Mouse (Mus musculus): ENCODE measurements around the gene Spata5. TPM values are rescaled to one million over a fixed set of nuclear protein-coding genes. Genes with fewer than 3 reads are reported as not detected.

The Spata5 gene
- total and polyA plus RNA-seq, 2 experiments, result 1.1 to 8.7 TPM

DNA sequence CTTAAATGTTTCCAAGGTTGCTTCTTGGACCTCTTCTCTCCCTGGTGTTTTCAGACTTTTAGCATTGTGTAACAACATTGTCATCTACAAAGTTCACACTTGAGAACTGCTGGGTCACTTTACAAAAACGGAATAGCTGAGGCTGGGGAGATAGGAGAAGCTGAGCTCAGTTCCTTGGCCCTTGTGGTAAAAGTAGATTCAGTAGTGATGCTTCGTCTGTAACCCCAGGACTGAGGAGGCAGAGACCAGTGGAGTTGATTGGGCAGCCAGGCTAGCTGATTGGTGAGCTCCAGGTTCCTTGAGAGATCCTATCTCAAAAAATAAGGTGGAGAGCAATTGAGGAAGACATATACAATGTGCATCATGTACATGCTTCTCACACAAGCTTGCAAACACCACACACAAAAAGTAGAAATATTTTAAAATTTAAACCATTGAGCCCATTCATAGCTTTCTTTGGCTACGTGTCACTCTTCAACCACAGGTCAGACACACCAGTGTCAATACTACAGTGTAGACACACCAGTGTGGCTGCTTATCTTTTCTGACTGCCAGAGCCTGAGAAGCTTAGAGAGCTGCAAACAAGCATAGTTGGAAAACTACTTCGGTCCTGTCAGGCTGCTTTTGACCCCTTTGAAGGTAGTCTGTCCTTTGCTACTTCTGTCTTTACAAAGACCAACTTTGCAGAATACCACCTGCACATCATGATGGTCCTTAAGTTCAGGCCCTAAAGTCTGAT, 138.2 kb downstream of the Spata5 start:
- no peaks in the 10 kb centered on the region for H3K79me2 ChIP-seq (ENCODE audit: control insufficient read depth, insufficient read depth, low read length)
- H3K27ac ChIP-seq (replicated peaks; ENCODE audit: insufficient read depth, low read depth, low read length), result no peak overlapping the region
- H3K4me1 ChIP-seq (ENCODE audit: control insufficient read depth, insufficient read depth, low read length), result no peaks in the 10 kb centered on the region
- no peak for DNase-seq (ENCODE audit: extremely low read depth, low read depth, low spot score)
- TF ChIP-seq CTCF (IDR thresholded peaks at IDR 0.05; ENCODE audit: low read depth, low read length) (no peak), POLR2A (IDR thresholded peaks at IDR 0.05; ENCODE audit: extremely low read depth, insufficient read depth, low read length) (no peak)
- H3K9ac ChIP-seq (ENCODE audit: low read depth, low read length), result no peak overlapping the region
- no peaks in the 10 kb centered on the region for H3K36me3 ChIP-seq (ENCODE audit: control insufficient read depth, insufficient read depth, low read length)
- WGBS, result 60% methylated on average over 4 of the region's 4 CpGs
- H3K4me3 ChIP-seq (ENCODE audit: insufficient read depth, low read depth, low read length), result no peak overlapping the region
- H3K27me3 ChIP-seq (ENCODE audit: control insufficient read depth, insufficient read depth, low read length), result no peaks in the 10 kb centered on the region

DNA sequence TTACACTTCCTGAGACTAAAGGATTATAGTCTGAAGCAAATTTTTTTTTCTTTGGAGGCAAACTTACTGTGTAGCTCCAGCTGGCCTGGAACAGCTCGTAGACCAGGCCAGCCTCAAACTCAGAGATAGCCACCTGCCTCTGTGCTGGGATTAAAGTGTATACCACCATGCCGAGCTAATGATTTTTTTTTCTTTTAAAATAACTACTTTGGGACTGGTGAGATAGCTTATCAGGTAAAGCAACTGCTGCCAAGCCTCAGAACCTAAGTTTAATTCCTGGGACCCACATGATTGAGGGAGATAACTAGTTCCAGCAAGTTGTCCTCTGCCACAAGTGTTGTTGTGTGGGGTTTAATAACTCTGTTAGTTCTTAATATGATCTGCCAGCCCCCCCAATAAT, 139.6 kb downstream of the Spata5 start:
- no peaks in the 10 kb centered on the region for H3K4me1 ChIP-seq (ENCODE audit: control insufficient read depth, insufficient read depth, low read length)
- H3K27ac ChIP-seq (replicated peaks; ENCODE audit: insufficient read depth, low read depth, low read length), result no peak overlapping the region
- TF ChIP-seq CTCF (IDR thresholded peaks at IDR 0.05; ENCODE audit: low read depth, low read length) (no peak), POLR2A (IDR thresholded peaks at IDR 0.05; ENCODE audit: extremely low read depth, insufficient read depth, low read length) (no peak)
- H3K79me2 ChIP-seq (ENCODE audit: control insufficient read depth, insufficient read depth, low read length), result no peaks in the 10 kb centered on the region
- H3K27me3 ChIP-seq (ENCODE audit: control insufficient read depth, insufficient read depth, low read length), result no peaks in the 10 kb centered on the region
- 91% methylated on average over 2 of the region's 2 CpGs for WGBS
- H3K36me3 ChIP-seq (ENCODE audit: control insufficient read depth, insufficient read depth, low read length), result no peaks in the 10 kb centered on the region
- DNase-seq (ENCODE audit: extremely low read depth, low read depth, low spot score), result no peak
- H3K9ac ChIP-seq (ENCODE audit: low read depth, low read length), result no peak overlapping the region
- no peak overlapping the region for H3K4me3 ChIP-seq (ENCODE audit: insufficient read depth, low read depth, low read length)

DNA sequence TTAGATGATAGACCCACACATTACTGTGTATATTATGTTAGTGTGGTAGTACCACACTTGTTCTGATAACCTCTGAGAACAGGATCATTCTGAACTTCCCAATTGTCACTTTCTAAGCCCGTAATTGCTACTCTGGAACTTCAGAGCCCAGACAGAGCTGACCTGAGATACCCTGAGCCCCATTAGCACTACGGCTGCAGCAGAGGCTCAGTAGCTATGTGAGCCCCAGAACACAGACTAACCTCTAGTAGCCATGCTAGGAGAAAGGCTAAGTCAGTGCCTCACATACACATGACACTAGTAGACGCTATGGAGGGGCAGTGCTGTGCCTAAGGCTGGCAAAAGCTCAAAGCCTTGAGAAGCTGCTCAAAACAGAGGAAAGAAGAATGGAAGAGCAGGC, 141.8 kb downstream of the Spata5 start:
- 92% methylated on average over 3 of the region's 3 CpGs for WGBS
- Histone ChIP-seq H3K27me3 (ENCODE audit: control insufficient read depth, insufficient read depth, low read length) (no peaks in the 10 kb centered on the region), H3K9ac (ENCODE audit: low read depth, low read length) (no peak overlapping the region), H3K4me1 (ENCODE audit: control insufficient read depth, insufficient read depth, low read length) (no peaks in the 10 kb centered on the region), H3K27ac (replicated peaks; ENCODE audit: insufficient read depth, low read depth, low read length) (no peak overlapping the region), H3K36me3 (ENCODE audit: control insufficient read depth, insufficient read depth, low read length) (no peaks in the 10 kb centered on the region), H3K79me2 (ENCODE audit: control insufficient read depth, insufficient read depth, low read length) (no peaks in the 10 kb centered on the region), H3K4me3 (ENCODE audit: insufficient read depth, low read depth, low read length) (no peak overlapping the region)
- DNase-seq (ENCODE audit: extremely low read depth, low read depth, low spot score), result no peak
- TF ChIP-seq CTCF (IDR thresholded peaks at IDR 0.05; ENCODE audit: low read depth, low read length) (no peak), POLR2A (IDR thresholded peaks at IDR 0.05; ENCODE audit: extremely low read depth, insufficient read depth, low read length) (no peak)

DNA sequence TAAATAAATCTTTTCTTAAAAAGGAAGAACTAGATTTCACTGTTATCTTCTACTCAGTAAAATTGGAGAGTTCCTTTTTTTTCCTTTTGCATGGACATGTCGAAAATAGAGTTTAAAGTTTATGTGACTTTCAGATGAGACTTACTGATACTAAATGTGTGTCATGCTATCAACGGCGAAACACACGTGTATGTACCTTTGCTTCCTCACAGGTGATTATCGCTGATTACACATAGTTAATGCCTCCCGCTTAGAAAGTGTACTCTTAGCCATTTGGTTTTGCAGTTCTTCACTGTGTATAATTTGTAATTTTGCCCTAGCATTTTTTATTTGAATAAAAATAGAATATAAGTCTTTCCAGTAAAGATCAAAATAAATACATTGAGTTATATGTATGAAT, 146.4 kb downstream of the Spata5 start:
- no peak for DNase-seq (ENCODE audit: extremely low read depth, low read depth, low spot score)
- H3K27me3 ChIP-seq (ENCODE audit: control insufficient read depth, insufficient read depth, low read length), result no peaks in the 10 kb centered on the region
- H3K27ac ChIP-seq (replicated peaks; ENCODE audit: insufficient read depth, low read depth, low read length), result no peak overlapping the region
- no peak for TF ChIP-seq POLR2A (IDR thresholded peaks at IDR 0.05; ENCODE audit: extremely low read depth, insufficient read depth, low read length)
- TF ChIP-seq CTCF (IDR thresholded peaks at IDR 0.05; ENCODE audit: low read depth, low read length), result no peak
- H3K4me3 ChIP-seq (ENCODE audit: insufficient read depth, low read depth, low read length), result no peak overlapping the region
- H3K36me3 ChIP-seq (ENCODE audit: control insufficient read depth, insufficient read depth, low read length), result peaks cover 2% of the 10 kb centered on the region; the same call in 1 of the 2 replicates
- no peaks in the 10 kb centered on the region for H3K4me1 ChIP-seq (ENCODE audit: control insufficient read depth, insufficient read depth, low read length)
- no peak overlapping the region for H3K9ac ChIP-seq (ENCODE audit: low read depth, low read length)
- 96% methylated on average over 6 of the region's 6 CpGs for WGBS
- no peaks in the 10 kb centered on the region for H3K79me2 ChIP-seq (ENCODE audit: control insufficient read depth, insufficient read depth, low read length)

DNA sequence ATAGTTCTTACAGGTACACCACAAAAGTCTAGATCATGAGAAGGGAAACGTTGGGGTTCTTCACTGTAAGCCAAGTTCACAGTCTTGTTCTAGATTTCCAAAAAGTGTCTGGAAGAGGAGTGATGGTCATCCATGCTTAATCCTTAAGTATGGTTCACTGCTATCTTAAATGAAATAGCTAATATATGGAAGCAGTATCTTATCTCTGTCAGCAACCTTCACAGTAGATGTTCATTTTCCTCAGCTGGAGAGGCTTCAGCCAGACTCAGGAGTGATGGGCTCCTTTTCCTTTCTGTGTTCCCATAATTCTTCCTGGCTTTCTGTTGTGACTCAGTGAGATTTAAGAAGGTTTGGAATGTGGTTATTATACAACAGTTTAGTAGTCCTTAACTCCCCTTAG, 147.8 kb downstream of the Spata5 start:
- no peak overlapping the region for H3K27ac ChIP-seq (replicated peaks; ENCODE audit: insufficient read depth, low read depth, low read length)
- no peaks in the 10 kb centered on the region for H3K4me1 ChIP-seq (ENCODE audit: control insufficient read depth, insufficient read depth, low read length)
- H3K36me3 ChIP-seq (ENCODE audit: control insufficient read depth, insufficient read depth, low read length), result peaks cover 2% of the 10 kb centered on the region; the same call in 1 of the 2 replicates
- no peaks in the 10 kb centered on the region for H3K79me2 ChIP-seq (ENCODE audit: control insufficient read depth, insufficient read depth, low read length)
- H3K27me3 ChIP-seq (ENCODE audit: control insufficient read depth, insufficient read depth, low read length), result no peaks in the 10 kb centered on the region
- no peak overlapping the region for H3K9ac ChIP-seq (ENCODE audit: low read depth, low read length)
- TF ChIP-seq POLR2A (IDR thresholded peaks at IDR 0.05; ENCODE audit: extremely low read depth, insufficient read depth, low read length), result no peak
- TF ChIP-seq CTCF (IDR thresholded peaks at IDR 0.05; ENCODE audit: low read depth, low read length), result no peak
- no peak overlapping the region for H3K4me3 ChIP-seq (ENCODE audit: insufficient read depth, low read depth, low read length)
- WGBS, result 87% methylated on average over 1 of the region's 1 CpGs
- DNase-seq (ENCODE audit: extremely low read depth, low read depth, low spot score), result no peak

DNA sequence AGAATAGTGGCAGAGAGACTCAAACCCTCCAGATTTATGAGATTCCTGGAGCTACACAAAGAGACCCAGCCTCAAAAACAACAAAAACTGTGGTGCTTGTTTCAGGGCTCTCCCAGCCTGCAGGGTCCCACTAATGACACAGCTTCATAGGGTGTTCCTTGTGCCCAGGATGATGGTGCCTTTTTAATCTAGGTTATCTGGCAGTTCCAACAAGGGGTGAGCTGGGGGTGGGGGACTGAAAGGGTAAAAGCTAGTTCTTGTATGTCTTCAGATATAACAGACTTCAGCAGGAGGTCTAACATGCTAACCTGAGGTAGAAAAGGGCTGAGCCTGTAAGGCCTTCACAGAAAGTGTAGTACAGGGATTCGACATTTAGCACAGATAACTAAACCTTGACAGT, 149.1 kb downstream of the Spata5 start:
- no peak overlapping the region for H3K9ac ChIP-seq (ENCODE audit: low read depth, low read length)
- H3K27ac ChIP-seq (replicated peaks; ENCODE audit: insufficient read depth, low read depth, low read length), result no peak overlapping the region

More for the DNA sequence above, 149.1 kb downstream of the Spata5 start:
- no peak for DNase-seq (ENCODE audit: extremely low read depth, low read depth, low spot score)
- Histone ChIP-seq H3K4me3 (ENCODE audit: insufficient read depth, low read depth, low read length) (no peak overlapping the region), H3K27me3 (ENCODE audit: control insufficient read depth, insufficient read depth, low read length) (no peaks in the 10 kb centered on the region), H3K79me2 (ENCODE audit: control insufficient read depth, insufficient read depth, low read length) (no peaks in the 10 kb centered on the region), H3K36me3 (ENCODE audit: control insufficient read depth, insufficient read depth, low read length) (peaks cover 2% of the 10 kb centered on the region; the same call in 1 of the 2 replicates), H3K4me1 (ENCODE audit: control insufficient read depth, insufficient read depth, low read length) (no peaks in the 10 kb centered on the region)
- TF ChIP-seq CTCF (IDR thresholded peaks at IDR 0.05; ENCODE audit: low read depth, low read length), result no peak
- no peak for TF ChIP-seq POLR2A (IDR thresholded peaks at IDR 0.05; ENCODE audit: extremely low read depth, insufficient read depth, low read length)
- 89% methylated on average over 1 of the region's 1 CpGs for WGBS

Data from liver, adult 2 months (tissue).